Comparison of ENCODE assay signal across 17 mouse cellular contexts in the genomic region with DNA sequence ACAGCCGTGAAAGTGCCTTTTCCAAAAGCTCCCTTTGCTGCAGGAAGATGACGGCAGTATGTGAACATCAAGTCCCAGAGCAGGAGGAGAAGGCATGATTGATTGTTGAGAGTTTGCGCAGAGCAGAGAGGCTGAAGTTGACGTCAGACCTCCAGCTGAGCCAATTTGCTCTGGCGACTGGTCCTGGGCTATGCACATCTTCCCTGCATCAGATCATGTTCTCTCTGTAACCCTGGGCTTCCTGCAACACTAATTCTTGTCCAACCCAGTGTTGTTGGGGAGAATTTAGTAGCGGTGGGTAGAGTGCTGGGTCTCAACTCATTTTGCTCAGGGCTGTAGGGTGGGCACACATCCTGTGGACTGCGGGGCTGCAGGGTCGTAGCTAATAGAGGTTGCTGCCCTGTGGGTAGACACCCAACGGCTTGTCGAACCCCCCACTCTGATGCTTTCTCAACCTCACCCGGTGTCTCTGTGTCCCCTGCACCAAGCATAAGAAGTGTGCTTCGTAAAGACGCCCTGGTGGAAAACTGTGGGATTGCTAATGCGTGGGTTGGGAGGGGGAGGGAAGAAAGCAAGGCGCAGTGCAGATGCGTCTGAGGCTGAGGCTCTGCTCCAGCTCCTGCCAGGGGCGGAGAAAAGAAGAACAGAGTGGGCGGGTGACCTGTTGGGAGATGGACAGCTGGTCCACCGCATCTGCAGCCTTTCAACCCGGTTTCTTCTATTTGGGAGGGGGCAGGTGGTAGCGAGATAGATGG.
DNase-seq lines count a peak whose midpoint lies in the region; ATAC-seq and TF ChIP-seq lines count a peak whose summit lies in the region.
"Had no signal": no experiment of that assay in that cellular context is flagged by ENCODE, and none has a peak within 500 bp of the region (broad histone marks: within the 10 kb centered on the region; RNA-seq: fewer than 3 reads in every experiment).

No protein-coding gene starts in this region.

- H3K9me3 ChIP-seq in midbrain, embryonic 14.5 days (ENCODE audit: control insufficient read depth, low read length), result no peaks in the 10 kb centered on the region
- H3K9me3 ChIP-seq in midbrain, embryonic 16.5 days (replicated peaks; ENCODE audit: control insufficient read depth, low read length, poor library complexity, severe bottlenecking), result no peaks in the 10 kb centered on the region
- H3K9me3 ChIP-seq in hindbrain, postnatal 0 days (ENCODE audit: low read length), result no peaks in the 10 kb centered on the region
- H3K9me3 ChIP-seq: forebrain, embryonic 13.5 days; limb, embryonic 13.5 days; liver, embryonic 15.5 days had no signal

- H3K4me3 ChIP-seq in midbrain, embryonic 14.5 days (replicated peaks; ENCODE audit: low read depth, low read length), result no peak overlapping the region
- no peak overlapping the region for H3K4me3 ChIP-seq in midbrain, embryonic 16.5 days (ENCODE audit: low read depth, low read length)
- no peak overlapping the region for H3K4me3 ChIP-seq in hindbrain, postnatal 0 days (ENCODE audit: low read length)
- H3K4me3 ChIP-seq in kidney, adult 2 months (ENCODE audit: insufficient read depth, low read depth, low read length), result no peak overlapping the region
- H3K4me3 ChIP-seq: forebrain, embryonic 13.5 days; limb, embryonic 13.5 days; liver, embryonic 15.5 days had no signal

- no peaks in the 10 kb centered on the region for H3K27me3 ChIP-seq in midbrain, embryonic 14.5 days (ENCODE audit: control insufficient read depth, insufficient read depth, low read length)
- no peaks in the 10 kb centered on the region for H3K27me3 ChIP-seq in midbrain, embryonic 16.5 days (ENCODE audit: control insufficient read depth, insufficient read depth, low read depth, low read length)
- no peaks in the 10 kb centered on the region for H3K27me3 ChIP-seq in hindbrain, postnatal 0 days (ENCODE audit: insufficient read depth, low read length)
- H3K27me3 ChIP-seq in kidney, adult 2 months (replicated peaks; ENCODE audit: control insufficient read depth, insufficient read depth, low read length), result no peaks in the 10 kb centered on the region
- H3K27me3 ChIP-seq: forebrain, embryonic 13.5 days; limb, embryonic 13.5 days; liver, embryonic 15.5 days had no signal

- no peak for ATAC-seq in midbrain, embryonic 14.5 days (ENCODE audit: low FRiP score, low TSS enrichment)
- no peak for ATAC-seq in midbrain, embryonic 16.5 days
- peak; percentile 88 for ATAC-seq in hindbrain, postnatal 0 days
- ATAC-seq: activated CD4-positive, CD25-positive, alpha-beta regulatory T cell, adult 4 months; forebrain, embryonic 13.5 days had no signal

- no peak overlapping the region for H3K4me2 ChIP-seq in midbrain, embryonic 14.5 days (ENCODE audit: low read length)
- H3K4me2 ChIP-seq in midbrain, embryonic 16.5 days (ENCODE audit: low read length), result no peak overlapping the region
- peak overlapping the region; percentile 42 for H3K4me2 ChIP-seq in hindbrain, postnatal 0 days (ENCODE audit: low read depth, low read length)
- H3K4me2 ChIP-seq: forebrain, embryonic 13.5 days; limb, embryonic 13.5 days; liver, embryonic 15.5 days had no signal

- H3K4me1 ChIP-seq in midbrain, embryonic 14.5 days (ENCODE audit: control insufficient read depth, insufficient read depth, low read length), result no peaks in the 10 kb centered on the region
- no peaks in the 10 kb centered on the region; the same call in 1 of the 2 replicates for H3K4me1 ChIP-seq in midbrain, embryonic 16.5 days (ENCODE audit: control insufficient read depth, insufficient read depth, low read length)
- no peaks in the 10 kb centered on the region for H3K4me1 ChIP-seq in hindbrain, postnatal 0 days (ENCODE audit: insufficient read depth, low read length)
- no peaks in the 10 kb centered on the region for H3K4me1 ChIP-seq in kidney, adult 2 months (ENCODE audit: control insufficient read depth, insufficient read depth, low read length)
- H3K4me1 ChIP-seq: forebrain, embryonic 13.5 days; limb, embryonic 13.5 days; liver, embryonic 15.5 days had no signal

- TF ChIP-seq CTCF in hindbrain, postnatal 0 days (IDR thresholded peaks at IDR 0.05; ENCODE audit: low read depth), result peak; percentile 62
- no peak for TF ChIP-seq CTCF in kidney, adult 2 months (conservative IDR thresholded peaks at IDR 0.05; ENCODE audit: insufficient read depth, insufficient read length, low read depth, low read length)

- DNase-seq in midbrain, embryonic 14.5 days, result peak; percentile 10
- DNase-seq in embryo, embryonic 9.5 days (ENCODE audit: extremely low spot score), result peak; percentile 26
- peak; percentile 76 for DNase-seq in hindbrain, postnatal 0 days (ENCODE audit: low spot score)
- peak; percentile 2 for DNase-seq in yolk sac, embryonic 10.5 days (ENCODE audit: low spot score)
- no peak for DNase-seq in adrenal gland, adult 2 months
- DNase-seq in kidney, adult 2 months, result no peak
- DNase-seq in thymus, postnatal 0 days (ENCODE audit: low spot score), result no peak
- DNase-seq: adrenal gland, postnatal 36 days; cerebellum, adult 9-11 months; lung, postnatal 10 days; right cerebral cortex, postnatal 25 days; thymus, postnatal 4 days had no signal

- no peak for TF ChIP-seq POLR2A in kidney, adult 2 months (IDR thresholded peaks at IDR 0.05; ENCODE audit: low read depth, low read length)

- 73% methylated on average over 21 of the region's 21 CpGs for WGBS in midbrain, embryonic 14.5 days
- WGBS in midbrain, embryonic 16.5 days, result 76% methylated on average over 21 of the region's 21 CpGs
- WGBS in hindbrain, postnatal 0 days, result 36% methylated on average over 21 of the region's 21 CpGs
- 81% methylated on average over 21 of the region's 21 CpGs for WGBS in kidney, adult 2 months

- H3K36me3 ChIP-seq in midbrain, embryonic 14.5 days (ENCODE audit: control insufficient read depth, insufficient read depth, low read length), result no peaks in the 10 kb centered on the region
- no peaks in the 10 kb centered on the region for H3K36me3 ChIP-seq in midbrain, embryonic 16.5 days (ENCODE audit: control insufficient read depth, insufficient read depth, low read length)
- H3K36me3 ChIP-seq in hindbrain, postnatal 0 days (ENCODE audit: insufficient read depth, low read length), result no peaks in the 10 kb centered on the region
- no peaks in the 10 kb centered on the region for H3K36me3 ChIP-seq in kidney, adult 2 months (ENCODE audit: control insufficient read depth, insufficient read depth, low read length)
- H3K36me3 ChIP-seq: limb, embryonic 13.5 days; liver, embryonic 15.5 days had no signal

- H3K9ac ChIP-seq in midbrain, embryonic 14.5 days (replicated peaks; ENCODE audit: low read length), result no peak overlapping the region
- H3K9ac ChIP-seq in midbrain, embryonic 16.5 days (ENCODE audit: low read depth, low read length), result no peak overlapping the region
- no peak overlapping the region; the same call in 1 of the 2 replicates for H3K9ac ChIP-seq in hindbrain, postnatal 0 days (replicated peaks; ENCODE audit: low read length)
- H3K9ac ChIP-seq: forebrain, embryonic 13.5 days; limb, embryonic 13.5 days; liver, embryonic 15.5 days had no signal

- H3K27ac ChIP-seq in midbrain, embryonic 14.5 days (replicated peaks; ENCODE audit: low read depth, low read length), result no peak overlapping the region
- H3K27ac ChIP-seq in midbrain, embryonic 16.5 days (ENCODE audit: low read length), result no peak overlapping the region
- H3K27ac ChIP-seq in hindbrain, postnatal 0 days, result no peak overlapping the region
- H3K27ac ChIP-seq in kidney, adult 2 months (ENCODE audit: insufficient read depth, low read depth, low read length), result no peak overlapping the region
- H3K27ac ChIP-seq: forebrain, embryonic 13.5 days; limb, embryonic 13.5 days; liver, embryonic 15.5 days had no signal

Comparison
In these comparisons a context has a peak if more than half of its experiments do, and no peak if none do; other contexts are left out.
1. DNase-seq: peak in midbrain, embryonic 14.5 days (single experiment), embryo, embryonic 9.5 days (single experiment), hindbrain, postnatal 0 days (single experiment) and yolk sac, embryonic 10.5 days (single experiment); none in adrenal gland, adult 2 months (single experiment), kidney, adult 2 months (single experiment) and thymus, postnatal 0 days (single experiment).